Mouse (Mus musculus) bone marrow macrophage, adult 2 months (primary cell): ENCODE data around the gene L3mbtl1.

ENCODE experiments used
- CTCF ChIP-seq: IDR thresholded peaks from 2 replicates; pipeline ENCODE4 v1.5.1; 2012; ENCODE audit warnings: low read depth, mild to moderate bottlenecking, low read length, moderate library complexity
- POLR2A ChIP-seq: IDR thresholded peaks from 2 replicates; pipeline ENCODE4 v1.6.1; 2012; ENCODE audit warnings: mild to moderate bottlenecking, low read depth, low read length, borderline replicate concordance

- TF ChIP-seq CTCF (no peak), POLR2A (no peak)
Measured at GRCm38 (mm10) chr2:162899880-162900589, 43.2 kb upstream of the L3mbtl1 start.
